Mouse (Mus musculus): ENCODE results near the gene Cobl. TPM values are rescaled to one million over a fixed set of nuclear protein-coding genes. Genes with fewer than 3 reads are reported as not detected.

Cobl gene
- total RNA-seq, 2 experiments from 2014 or later: not detected

DNA sequence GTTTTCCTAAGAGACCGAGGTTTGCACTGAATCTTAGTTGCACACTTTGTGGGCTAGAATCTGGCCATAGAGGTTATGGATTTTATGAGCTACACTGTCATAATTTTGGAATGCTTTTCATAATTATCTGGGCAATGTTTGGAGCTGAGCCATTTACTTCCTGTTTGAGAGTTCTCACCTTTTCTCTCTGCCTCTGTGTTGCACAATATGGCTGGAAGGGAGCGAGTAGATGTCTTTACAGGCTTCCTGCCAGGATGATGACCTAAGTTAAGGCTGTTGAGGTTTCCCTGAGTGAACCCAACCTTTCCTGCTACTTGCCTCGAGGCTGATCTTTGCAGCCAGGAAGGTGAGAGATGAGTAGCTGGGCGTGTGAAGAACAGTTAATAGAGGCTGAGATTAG is 229.9 kb downstream of the Cobl start:
- ATAC-seq (replicated peaks; ENCODE audit: low FRiP score, poor library complexity, severe bottlenecking): no peak

DNA sequence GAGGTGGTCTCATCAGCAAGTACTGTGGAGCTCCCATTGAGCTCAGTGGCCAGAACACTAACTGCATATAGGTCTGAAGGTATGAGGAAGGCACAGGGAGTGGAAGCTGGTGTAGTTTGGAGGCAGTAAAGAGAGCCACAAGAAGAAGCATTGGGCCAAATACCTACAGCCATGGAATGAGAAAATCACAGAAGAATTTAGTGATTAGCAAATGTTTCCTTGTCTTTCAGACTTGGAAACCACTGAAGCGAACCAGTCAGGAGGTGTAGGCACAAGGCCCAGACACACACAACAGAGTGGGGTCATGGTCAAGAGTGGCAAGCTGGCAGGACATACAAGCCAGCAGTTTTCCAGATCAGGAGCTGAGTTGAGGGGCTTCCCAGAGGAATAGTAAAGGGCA is 230.6 kb downstream of the Cobl start:
- no peak for ATAC-seq (replicated peaks; ENCODE audit: low FRiP score, poor library complexity, severe bottlenecking)

DNA sequence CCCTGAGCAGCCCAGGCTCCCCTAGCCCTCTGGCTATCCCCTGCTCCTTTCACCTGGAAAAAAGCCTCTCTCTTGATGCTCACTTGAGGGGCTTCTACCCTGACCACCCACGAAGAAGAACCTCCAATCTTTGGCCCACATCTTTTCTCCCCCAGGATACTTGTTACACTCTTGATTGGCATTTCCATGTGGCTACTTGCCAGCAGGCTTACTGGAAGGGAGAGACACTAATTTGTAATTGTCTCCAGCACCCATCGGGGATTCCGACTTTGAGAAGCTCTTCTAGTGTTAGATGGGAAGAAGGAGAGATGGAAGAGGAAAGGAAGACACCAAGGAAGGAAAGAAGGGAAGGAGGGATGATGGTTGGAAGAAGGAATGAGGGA is 232.0 kb downstream of the Cobl start:
- no peak for ATAC-seq (replicated peaks; ENCODE audit: low FRiP score, poor library complexity, severe bottlenecking)

DNA sequence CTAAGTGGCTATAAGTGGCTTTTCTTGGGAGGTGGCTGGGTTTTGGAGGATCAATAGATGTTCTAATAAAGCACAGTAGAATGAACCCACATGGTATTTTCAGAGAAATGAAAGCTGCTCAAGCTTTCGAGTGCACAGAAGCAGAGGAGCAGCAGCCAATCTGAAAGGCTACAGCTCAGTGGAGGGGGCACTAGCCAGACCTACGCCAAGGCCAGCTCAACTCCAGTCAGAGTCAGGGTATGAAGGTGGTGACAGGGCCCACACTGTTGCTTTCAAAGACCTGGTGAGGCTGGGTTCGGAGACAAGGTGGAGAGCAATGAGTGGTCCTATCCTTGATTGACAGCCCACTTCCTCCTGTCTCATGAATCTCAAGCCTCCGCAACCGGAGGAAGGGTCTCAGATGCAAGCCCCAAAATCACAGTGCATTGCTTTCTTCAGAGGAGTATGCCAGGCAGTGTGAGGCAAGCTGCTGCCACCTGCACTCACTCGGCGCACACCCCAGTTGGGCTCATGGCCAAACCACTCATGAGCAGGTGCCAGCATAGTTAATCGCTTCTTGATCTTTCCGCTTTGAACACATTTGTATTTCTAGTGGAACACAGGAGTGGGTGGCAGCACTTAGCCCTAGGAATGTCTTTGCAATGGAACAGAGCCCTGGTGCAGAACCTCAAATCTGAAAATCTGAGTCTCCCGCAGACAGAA is 232.6 kb downstream of the Cobl start:
- no peak for ATAC-seq (replicated peaks; ENCODE audit: low FRiP score, poor library complexity, severe bottlenecking)

DNA sequence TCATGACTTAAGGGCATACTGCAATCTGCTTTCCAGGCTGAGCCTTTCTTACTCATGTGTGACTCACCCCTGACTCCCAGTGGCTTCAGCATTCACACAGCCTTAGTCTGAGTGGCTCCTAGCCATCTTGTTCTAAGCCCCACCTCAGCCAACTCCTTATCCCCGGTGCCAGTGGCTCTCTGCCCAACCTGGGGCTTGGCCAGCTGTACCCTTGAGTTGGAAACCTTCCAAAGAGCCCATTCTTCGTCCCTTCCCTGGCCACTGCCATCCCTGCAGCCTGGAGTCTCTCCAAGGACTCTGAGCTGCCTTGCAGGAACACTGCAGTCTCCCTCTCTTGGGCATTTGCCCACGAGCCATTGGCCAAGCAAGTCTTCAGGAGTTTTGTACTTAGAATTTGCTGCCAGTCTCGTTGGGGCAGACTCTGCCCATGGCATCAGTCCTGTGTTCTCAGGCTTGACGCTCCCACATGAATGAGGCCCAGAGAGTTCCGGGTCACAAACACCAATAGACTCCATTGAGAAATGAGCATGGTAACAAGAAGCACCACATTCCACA is 233.2 kb downstream of the Cobl start:
- no peak for ATAC-seq (replicated peaks; ENCODE audit: low FRiP score, poor library complexity, severe bottlenecking)

DNA sequence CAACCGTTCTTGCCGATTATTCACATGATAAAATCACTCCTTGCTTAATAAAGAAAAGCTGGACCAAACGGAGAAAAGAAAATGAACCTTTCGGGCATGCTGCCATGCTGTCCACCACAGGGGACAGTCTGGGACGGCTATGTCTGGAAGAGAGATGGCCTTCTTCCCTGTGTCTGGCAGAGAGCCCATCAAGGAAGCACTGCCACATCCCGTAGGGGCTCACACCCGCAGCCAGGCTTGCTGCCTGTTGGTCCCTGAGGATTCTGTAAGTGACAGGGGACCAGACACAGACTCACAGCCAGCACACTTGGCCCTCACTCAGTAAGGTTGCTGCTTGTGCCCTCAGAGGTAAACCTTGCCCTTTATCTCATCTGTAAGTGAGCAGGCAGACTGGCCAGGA is 235.3 kb downstream of the Cobl start:
- no peak for ATAC-seq (replicated peaks; ENCODE audit: low FRiP score, poor library complexity, severe bottlenecking)

DNA sequence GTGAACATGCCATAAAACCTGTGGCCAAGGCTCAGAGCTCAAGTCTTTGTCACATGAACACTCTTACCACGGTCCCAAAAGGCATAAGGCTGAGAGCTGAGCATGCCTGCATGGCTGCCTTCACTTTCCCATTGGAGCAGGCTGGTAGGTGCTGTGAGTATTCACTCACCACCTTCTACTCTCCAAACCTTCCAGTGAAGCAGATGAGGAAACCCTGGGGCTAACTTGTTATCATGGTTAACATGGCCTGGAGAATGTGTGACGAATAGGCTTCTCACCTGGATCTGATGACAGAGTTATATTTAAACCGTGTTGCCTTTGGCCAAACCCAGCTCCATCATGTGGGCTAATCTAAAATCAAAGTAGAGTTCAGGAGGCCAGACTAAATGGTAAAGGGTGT is 237.4 kb downstream of the Cobl start:
- ATAC-seq (replicated peaks; ENCODE audit: low FRiP score, poor library complexity, severe bottlenecking): no peak

DNA sequence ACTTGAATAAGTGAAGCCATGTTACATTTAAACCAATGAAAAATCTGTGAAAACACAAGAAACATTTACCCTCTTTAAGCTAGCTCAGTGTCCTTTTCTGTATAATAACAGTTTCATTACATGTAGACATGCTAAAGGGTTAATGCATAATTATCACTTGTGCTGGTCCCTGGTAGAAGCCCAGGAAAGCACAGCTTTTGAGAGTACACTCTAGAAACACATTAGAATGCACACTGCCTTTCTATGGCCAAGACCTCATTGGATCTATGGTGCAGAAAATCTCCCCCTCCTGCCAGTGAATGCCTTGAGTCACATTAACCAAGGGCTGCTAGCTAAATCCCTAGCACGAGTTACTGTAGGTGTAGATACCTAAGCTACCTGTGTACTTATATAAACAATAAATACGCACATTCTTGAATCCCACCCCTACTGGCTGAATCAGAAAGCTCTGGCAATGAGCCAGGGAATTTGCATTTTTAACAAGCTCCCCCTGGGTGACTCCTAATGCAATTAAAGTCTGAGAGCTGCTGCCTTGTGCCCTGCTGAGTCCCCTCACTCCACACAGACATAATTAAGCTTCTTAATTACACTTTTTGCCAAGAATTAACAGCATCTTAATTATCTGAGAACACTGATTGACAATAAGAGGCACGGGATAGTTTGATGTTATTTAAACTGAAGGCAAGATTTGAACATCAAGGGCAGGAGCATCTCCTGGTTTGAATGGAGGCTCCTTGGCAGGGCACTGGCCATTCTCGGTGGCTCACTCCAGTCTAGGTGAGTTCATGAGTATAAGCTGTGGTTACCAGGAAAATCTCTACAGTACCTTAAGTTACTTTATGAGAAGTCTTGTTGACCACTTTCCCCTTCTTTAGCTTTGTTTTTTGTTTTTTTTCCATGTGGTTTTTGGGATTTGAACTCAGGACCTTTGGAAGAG is 244.9 kb downstream of the Cobl start:
- ATAC-seq (replicated peaks; ENCODE audit: low FRiP score, poor library complexity, severe bottlenecking): no peak

DNA sequence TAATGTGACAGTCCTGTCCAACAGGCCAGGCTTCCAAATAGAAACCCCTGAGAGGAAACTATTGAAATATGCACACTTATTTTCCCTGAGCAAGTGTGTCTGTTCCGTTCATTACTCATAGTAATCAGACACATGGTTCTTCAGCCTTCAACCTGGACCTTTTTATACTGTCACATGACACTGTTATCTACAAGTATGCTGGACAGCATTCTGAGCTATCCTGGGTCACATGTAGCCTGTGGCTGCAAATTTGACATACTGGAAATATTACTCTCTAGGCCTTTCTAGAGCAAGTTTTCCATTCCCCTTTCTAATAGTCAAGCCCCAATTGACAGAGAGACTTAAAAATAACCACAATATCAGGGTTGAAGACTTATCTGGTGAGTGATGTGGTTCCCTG is 247.9 kb downstream of the Cobl start:
- no peak for ATAC-seq (replicated peaks; ENCODE audit: low FRiP score, poor library complexity, severe bottlenecking)

DNA sequence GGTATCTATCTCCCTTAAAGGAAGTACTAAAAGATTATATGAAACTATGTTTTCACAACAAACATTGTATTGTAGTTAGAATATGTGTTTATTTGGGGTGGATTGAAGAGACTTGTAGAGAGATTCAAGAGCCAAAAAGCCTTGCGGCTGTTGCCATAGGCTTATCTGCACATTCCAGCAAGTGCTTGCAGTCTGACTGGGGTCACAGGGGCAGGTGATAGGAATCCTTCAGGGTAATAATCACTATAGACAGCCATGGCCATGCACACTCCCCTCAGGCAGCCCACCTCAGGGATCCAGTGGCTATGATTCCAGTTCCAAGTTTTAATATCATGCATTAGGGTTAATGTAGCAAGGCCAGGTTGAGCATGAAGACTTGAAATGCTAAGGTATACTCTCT is 249.2 kb downstream of the Cobl start:
- no peak for ATAC-seq (replicated peaks; ENCODE audit: low FRiP score, poor library complexity, severe bottlenecking)

DNA sequence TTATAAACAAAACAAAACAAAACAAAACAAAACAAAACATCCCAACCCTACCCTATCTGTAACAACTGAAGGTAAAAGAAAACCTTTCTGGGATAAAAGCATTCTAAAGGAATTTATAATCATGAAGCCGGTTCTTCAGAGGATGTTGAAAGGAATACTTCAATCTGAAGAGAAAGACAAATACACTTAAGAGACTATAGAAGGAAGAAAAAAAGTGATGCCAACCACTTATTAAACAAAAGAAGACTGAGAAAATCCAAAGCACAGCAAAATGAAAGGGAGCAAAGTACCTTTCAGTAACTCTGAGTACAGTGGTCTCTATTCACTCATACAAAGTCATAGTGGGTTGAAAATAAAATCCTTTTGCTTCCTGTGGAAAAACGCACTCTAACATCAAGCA is 256.2 kb downstream of the Cobl start:
- no peak for ATAC-seq (replicated peaks; ENCODE audit: low FRiP score, poor library complexity, severe bottlenecking)

DNA sequence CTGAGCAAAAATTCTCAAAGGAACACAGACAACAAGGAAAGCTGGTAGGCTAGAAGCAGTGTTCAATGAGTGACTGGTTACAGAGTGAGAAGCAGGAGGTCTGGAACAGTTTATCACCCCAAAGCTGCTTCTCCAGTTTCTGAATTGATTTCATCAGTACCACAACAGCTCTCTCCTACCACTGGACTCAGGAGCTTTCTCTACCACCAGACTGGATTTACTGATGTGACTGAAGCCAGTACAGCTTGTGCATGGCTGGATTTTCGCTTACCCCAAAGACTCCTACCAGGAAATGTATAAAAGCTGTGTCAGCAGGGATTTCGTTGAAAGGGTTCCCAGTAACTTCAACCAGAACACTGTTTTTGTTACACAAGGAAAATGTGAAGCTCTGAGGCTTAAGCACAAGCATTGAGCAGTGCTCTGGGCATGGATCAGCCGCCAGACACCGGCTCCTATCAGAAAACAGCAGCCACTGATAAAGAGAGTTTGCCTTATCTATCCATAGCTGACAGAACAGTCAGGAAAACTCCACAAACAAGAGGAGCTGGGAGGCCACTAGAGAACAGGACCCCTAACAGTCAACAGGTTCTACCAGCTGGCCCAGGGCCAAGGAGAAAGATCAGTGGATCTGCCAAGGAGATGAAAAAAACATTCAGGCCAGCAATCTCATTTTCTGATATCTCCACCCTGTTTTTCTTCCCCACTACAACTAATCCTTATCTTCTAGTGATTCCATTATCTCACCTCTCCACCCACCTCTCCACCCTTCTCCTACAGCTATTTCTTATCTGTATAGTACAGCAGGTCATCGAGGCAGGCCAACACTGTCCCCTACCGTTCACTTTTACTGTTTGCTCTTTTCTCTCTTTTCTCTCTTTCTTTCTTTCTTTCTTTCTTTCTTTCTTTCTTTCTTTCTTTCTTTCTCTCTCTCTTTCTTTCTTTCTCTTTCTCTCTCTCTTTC is 259.3 kb downstream of the Cobl start:
- ATAC-seq (replicated peaks; ENCODE audit: low FRiP score, poor library complexity, severe bottlenecking): no peak

DNA sequence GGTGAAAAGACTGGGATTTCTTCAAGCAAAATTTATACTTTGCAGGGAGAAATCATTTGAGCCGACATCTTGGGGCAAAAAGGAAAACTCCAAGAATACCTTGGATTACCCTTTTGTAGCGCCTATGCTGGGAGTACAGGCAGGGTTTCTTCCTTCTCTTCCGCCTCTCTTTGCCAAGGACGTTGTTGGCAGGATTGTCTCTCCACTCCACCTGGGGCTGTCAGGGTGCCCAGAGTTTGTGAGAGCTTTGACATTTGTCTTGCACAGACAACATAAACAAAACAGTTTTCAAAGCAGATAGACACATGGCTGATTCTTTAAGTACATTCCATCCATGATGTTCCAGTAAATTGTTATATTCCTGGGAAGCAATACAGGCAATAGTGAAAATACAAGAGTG is 265.3 kb downstream of the Cobl start:
- no peak for ATAC-seq (replicated peaks; ENCODE audit: low FRiP score, poor library complexity, severe bottlenecking)

DNA sequence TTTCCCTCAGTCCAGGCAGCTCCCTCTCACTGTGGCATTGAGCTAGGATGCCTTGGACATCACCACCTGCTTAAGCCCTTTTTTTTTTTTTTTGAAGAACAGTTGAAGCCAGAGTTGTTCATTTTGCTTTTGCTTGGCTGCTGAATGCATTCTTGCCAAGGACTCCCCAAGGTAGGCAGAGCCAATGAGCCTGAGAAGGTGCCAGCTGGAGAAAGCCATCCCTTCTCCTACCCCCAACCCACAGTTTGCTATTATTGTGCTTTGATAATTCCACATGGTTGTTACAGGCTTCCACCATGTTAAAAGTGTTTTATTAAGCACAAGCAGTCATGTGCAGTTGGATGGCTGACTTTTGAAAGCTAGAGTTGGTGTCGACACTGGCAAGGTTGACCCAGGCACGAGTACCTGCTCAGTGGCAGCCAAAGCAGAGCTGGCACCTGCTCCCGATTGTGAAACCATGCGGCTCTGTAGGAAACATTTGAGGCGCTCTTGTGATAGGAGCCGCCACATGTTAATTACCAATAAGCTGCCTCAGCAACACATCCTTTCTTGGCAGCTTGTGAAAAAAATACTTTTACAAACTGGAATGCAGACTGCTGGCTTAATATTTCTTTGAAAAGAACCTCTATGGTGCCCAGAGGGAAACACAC is 265.9 kb downstream of the Cobl start:
- ATAC-seq (replicated peaks; ENCODE audit: low FRiP score, poor library complexity, severe bottlenecking): no peak

DNA sequence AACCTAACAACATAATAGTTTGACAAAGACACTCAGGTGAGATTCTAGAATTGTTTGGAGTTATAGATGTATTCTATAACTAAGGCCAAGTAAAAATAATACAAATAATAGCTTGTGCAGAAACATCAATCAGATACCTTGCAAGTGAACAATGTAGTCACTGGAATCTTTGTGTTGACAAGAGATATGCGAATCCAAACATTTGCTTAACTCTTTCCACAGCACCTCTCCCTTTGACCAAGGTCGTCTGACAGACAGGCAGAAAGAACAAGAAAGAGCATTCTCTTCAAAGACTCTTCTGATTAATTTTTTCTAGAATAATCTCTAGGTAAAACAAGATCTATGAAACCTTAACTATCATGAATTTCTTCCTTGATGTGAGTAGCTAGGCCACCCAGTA is 266.7 kb downstream of the Cobl start:
- no peak for ATAC-seq (replicated peaks; ENCODE audit: low FRiP score, poor library complexity, severe bottlenecking)

DNA sequence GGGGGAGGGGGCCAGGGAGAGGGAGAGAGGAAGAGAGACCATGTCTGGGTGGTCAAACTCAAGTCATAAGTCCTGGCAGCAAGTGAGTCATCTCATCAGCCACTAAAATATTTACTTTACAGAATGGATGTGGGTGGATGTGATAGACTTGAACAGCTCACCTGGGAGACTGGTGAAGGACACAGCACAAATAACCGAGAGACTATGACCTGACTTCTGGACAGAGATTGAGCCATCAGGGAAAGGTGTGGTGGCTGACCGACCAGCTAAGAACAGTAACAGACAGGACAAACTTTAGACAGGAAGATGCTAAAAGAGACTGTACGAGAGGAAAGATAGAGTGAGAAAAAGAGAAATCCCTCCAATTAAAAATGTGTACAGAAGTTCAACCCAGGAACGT is 267.2 kb downstream of the Cobl start:
- ATAC-seq (replicated peaks; ENCODE audit: low FRiP score, poor library complexity, severe bottlenecking): no peak

DNA sequence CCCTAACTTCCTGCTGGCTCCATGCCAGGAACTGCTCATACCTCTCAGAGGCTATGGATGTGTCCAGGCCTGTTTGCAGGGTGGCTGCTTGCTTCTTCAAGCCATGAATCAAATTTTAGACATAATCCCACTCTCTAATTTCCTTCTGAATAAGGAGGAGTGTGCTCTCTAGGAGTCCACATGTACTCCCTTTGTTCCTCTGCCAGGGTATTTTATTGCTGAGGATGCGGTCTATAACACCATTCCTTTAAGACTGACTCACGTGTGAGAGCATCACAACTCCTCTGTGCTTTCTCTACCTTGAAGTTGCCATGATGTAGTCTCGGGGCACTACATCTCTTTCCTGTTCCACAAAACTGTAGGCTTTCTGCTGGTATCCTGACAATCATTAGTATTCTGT is 269.4 kb downstream of the Cobl start:
- no peak for ATAC-seq (replicated peaks; ENCODE audit: low FRiP score, poor library complexity, severe bottlenecking)

DNA sequence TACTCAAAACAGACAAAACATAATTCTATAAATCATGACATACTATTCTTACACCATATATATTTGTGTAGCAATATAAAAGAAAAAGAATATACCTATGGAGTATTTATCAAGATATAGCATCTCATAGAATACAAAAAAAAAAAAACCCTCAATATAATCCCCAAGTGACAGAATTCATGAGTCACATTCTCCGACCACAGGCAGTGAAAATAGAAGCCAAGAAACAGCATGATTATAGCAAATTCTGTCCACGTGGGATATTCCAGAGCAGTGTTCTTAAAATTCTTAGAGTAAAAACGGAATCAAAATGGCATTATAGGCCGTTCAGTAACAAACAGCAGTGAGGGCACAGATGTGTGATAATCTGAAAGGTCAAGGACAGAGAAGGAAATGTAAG is 271.4 kb downstream of the Cobl start:
- ATAC-seq (replicated peaks; ENCODE audit: low FRiP score, poor library complexity, severe bottlenecking): no peak

DNA sequence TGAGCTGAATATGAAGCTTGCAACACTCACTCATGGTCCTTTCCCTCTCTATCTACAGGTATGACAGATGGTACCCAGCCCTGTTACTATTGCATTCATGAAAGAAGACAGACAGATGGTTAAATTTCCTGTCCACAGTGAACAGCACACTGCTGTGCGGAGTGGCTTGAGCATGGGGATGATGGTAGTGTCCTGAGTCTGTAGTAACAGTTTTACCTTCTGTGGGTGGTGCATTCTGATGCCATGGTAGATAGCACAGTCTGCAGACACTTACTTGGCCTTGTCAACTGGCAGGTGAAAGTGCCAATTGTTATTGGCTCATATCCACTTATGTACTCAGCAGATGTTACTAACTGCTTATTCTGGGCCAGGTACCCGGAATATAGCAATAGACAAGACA is 273.4 kb downstream of the Cobl start:
- no peak for ATAC-seq (replicated peaks; ENCODE audit: low FRiP score, poor library complexity, severe bottlenecking)

DNA sequence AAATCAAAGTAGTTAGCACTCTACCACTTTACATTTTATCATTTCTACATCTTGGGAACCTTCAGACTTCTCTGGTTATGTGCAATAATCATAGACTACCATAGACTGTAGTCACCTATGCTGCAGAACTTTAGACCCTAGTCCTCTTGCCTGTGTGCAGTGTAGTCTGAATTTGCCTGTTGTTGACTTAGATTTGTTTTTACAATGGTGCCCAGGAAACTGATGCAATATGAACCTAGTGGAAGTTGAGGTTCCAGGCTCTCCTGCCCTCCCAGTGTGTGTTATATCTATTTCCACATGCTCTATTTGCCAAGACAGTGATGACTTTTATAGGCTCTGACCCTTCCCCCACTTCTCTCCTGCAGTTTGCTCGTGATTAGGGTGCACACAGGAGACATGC is 274.3 kb downstream of the Cobl start:
- no peak for ATAC-seq (replicated peaks; ENCODE audit: low FRiP score, poor library complexity, severe bottlenecking)
